Mouse (Mus musculus) left cerebral cortex, adult 9 months (tissue): ENCODE data around the gene Acy3.
"Not testable (repeated sequence)": the region's sequence is repeated elsewhere in the genome, so short reads cannot be mapped to it uniquely, and the experiment has no call there.

Experiments used
- DNase-seq, 2 experiments: peaks; one replicate each; pipeline ENCODE4 v3.0.0; 2022; ENCODE audit warnings: low spot score in 2 of 2

Acy3 gene

DNA sequence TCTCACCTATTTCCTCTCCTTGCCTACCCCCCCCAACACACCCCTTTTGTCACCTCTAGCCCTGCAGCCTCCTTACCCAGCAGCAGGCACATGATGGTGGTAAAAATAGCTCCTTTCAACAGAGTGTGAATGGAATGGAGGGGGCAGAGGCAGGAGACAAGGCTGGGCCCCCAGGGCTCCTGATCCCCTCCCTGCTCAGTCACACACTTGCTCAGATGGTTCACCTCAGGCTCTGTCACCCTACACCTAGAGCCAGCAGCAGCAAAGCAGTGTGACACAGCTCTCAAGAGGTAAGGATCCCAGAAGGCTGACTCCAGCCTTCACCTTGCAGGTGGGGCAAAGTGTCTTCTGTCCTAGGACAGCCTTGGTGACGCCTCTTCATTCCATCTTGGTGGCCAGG, 16.7 kb downstream of the Acy3 start, which contains the start of gene Doc2g:
Doc2g (plus strand) TSS at position 202 of the 400 bp plus-strand sequence.
- no peak for DNase-seq

DNA sequence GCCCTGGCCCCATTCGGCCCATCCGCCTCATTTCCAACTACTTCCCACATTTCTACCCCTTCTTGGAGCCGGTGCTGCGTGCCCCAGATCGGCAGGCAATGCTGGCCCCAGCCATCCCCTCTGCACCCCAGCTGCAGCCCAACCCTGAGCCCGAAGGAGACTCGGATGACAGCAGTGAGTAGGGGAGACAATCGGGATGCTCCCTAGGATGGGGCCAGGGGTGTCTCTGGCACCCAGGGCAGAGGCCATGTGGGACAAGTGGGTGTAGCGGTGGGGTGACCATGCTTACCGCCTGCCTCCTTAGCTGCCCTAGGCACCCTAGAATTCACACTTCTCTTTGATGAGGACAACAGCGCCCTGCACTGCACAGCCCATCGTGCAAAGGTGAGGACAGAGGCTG, 17.3 kb downstream of the Acy3 start:
- DNase-seq, result no peak

DNA sequence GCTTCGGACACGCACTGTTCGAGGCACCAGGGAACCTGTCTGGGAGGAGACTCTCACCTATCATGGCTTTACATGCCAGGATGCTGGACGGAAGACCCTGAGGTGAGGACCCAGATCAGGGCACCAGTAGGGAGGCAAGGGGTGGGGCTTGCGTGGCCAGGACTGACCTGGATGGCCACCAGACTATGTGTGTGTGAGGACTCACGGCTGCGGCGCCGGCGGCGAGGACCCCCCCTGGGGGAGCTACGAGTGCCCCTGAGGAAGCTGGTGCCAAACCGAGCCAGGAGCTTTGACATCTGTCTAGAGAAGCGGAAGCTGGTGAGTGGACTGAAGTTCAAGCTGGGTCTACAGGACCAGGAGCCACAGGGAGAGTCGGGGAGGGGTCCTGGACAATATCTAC, 18.0 kb downstream of the Acy3 start:
- no peak for DNase-seq

DNA sequence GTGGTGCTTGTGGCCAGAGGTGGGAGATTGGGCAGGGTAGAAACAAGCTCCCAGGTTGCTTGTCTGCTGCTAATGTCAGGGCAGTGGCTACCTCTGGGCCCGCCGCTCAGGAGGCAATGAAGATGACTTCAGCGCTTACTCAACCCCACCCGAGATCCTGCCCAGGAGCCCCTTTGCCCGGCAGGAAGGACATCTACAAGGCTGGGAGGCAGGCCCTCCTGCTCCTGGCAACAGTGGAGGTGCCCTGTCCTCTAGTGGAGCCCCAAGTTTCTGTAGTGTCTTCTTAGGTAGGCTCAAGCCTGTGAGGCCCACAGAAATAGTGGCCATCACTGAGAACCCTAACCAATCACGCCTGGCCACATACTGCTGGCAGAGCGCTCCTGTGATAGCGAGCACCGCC, 18.7 kb downstream of the Acy3 start:
- DNase-seq, result no peak

DNA sequence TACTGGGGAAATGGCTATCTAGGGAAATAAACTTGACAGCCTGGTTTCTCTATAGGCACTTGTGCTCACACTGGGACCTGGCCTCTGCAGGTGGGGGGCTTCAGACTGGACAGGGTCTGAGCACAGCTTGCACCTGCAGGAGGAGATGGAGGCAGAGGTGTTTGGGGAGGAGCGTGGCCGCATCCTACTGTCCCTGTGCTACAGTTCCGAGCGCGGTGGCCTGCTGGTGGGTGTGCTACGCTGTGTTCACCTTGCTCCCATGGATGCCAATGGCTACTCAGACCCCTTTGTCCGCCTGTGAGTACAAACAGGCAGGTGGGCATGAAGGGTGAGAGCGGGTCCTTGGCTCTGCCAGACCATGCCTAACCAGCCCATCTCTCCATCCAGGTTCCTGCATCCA, 19.6 kb downstream of the Acy3 start:
- DNase-seq, result no peak

DNA sequence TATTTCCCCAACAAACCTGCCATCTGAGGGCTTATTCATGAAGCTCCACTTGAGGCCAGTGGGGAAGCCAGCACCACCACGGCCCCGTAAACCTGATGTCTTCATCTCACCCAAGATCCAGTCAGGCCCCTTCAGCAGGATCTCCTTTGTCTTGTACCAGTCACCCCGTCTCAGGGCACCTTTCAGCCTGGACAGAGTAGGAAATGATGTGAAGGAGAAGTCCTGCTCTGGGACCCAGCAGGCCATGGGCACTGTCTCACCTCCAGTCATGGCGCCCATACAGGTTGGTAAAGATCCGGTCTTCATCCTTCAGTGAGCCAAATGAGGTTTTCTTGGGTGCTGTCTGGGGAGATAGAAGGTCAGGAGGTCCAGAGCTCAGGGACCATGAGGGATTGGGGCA, 24.7 kb downstream of the Acy3 start:
- no peak for DNase-seq

DNA sequence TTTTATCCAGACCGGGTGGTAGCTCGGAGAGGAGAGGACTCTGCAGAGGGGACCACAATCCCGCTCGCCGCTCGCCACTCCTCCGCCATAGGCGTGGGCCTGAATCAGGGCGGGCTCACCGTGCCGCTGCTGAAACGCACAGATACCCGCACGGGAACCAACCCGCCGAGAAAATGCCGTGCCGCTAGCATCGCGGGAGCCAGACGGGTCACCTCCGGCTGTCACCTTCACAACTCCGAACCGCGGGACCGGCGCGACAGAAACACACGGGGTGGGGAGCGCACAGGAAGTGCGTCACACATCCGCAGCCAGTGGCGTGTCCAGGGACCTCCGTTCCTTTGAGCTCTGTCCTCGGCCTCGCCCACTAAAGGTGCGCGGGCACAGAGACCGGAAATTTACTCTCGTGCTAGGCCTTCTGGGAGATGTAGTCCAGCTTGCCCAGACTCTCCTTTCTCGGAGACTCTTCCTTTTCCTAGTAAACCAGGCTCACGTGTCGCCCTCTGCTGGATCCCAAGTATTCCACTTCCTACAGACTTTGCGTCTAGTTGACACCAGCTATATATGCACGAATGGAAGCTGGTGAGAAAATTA, 26.2 kb downstream of the Acy3 start, which contains the start of gene Ndufv1:
Ndufv1 (minus strand) TSS at position 375 of the 591 bp plus-strand sequence.
- DNase-seq, result peak; percentile 98 to 99

DNA sequence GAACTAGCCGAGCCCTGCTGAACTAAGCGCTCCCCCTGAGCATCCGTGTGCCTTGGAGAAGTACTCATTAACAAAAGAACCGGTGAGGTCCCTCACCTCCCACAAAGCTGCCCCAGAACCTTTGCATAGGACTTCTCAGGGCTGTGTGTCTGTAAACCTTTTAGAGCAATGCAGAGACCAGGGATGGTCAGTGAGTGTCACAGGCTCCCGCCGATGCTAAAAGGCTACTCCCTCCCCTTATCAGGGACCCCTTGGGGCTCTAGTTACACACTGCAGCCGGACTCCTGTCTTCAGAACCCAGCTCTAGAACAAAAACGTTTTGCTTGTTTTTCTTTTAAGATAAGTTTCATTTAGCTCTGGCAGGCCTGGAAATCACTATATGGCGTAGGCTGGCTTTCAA, 26.7 kb downstream of the Acy3 start:
- no peak for DNase-seq

DNA sequence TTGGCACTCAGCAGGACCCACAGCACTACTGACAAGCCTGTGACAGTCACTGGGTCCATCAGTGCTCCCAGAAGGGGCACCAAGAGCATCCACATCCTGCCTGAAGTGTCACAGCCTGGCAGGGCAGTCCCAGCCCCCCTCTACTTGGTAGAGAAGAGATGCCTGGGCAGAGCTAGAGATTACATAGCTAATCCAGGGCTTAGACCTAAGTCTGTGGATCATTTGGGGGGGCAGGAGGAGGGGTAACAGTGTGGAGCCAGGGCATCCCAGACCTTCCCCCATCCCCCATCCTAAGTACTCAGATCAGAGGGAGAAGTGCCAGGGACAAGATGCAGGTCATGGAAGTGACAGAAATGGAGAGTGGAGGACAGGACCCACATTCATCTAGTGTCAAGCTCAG, 28.4 kb downstream of the Acy3 start:
- DNase-seq, result no peak

DNA sequence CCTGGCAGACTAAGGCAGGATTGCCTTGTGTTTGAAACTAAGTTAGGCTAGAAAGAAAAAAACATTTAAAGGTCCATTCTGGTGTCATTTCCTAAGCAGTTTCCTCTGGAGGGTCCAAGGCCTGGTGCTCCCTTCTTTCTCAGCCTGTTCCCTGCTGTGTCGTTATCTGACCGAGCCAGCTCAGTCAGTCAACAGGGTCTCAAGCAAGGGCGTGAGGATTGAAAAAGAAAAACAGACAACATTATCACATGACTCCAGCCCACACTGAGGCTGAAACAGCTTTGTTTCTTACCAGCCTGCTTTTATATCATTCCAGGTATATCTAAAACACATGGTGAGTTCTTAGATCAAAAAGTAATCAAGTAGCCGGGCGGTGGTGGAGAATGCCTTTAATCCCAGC, 29.3 kb downstream of the Acy3 start:
- no peak for DNase-seq

DNA sequence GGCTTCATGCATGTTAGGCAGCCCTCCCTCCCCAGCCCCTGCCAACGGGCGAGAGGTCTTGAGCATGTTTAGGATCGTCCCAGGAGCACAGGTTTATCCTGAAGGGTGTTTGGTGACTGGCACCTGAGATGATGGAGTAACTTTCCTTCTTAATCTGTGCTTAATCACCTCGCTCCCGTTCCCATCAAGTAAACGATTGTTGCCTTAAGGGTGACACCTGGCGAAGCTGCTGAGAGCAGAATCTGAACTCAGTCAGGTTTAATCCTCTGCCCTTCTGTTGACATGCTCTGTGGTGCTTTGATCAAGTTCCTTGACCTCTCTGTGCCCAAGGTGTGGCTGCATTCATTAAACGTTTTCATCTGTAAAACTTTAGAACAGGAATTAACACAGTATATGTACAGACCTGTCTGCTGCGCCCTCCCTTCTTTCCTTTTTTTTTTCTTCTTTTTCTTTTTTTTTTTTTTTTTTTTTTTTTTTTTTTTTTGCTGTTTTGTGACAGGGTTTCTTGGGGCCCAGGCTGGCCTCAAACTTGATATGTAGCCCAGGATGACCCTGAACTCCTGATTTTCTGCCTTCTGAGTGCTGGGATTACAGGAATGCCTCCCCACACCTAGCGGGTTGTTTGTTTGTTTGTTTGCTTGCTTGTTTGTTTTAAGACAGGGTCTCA, 31.7 kb downstream of the Acy3 start:
- no peak for DNase-seq

DNA sequence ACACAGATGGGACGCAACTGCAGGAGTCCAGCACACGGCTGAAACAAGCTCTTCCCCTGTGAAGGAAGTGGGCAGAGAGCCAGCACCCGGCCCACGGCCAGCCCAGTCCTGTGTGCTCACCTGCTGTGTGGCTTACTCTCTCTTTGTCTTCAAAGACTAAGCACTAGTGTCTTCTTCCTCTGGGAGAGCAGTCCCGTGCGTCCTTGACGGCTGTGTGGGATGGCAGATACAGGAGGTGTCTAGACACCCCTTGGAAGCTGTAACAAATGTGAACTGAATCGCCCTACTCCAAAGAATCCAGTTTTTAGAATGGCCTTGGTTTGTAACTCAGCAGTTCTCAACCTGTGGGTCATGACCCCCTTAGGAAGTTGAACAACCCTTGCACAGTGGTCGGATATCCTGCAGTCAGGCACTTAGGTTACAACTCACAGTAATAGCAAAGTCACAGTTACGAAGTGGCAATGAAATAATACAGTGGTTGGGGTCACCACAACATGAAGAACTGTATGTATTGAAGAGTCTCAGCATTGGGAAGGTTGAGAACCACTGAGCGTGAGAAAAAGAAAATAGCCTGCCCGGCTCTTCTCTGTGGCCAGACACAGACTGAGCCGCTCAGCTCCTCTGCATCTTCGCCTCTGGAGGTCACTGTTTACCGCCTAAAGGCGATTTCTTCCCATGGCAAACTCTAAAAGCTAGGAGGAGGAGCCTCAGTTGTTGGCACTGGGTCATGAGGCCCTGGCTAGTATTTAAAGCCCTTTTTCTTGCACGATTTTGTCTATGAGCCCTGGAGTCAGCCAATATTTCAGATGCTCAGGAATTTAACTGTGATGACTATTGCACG, 32.6 kb downstream of the Acy3 start:
- peak in 1 of 2 experiments; percentile 89 for DNase-seq

DNA sequence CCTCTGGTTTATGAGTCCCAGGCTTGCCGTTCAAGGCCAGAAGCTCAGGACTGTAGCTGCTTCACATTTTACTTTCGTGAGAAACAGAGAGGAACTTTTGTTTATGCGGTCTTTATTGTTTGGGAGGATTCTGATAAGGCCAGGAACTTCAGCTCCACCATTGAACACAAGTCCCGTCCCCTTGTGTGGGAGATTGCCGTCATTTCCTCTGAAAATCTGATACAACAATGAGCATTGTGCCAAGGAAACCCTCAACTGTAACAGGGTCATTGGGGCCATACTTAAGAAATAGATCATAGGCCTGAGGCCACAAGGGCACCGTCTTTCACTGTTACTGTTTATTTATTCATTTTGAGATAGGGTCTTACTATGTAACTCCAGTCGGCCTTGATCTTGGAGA, 36.8 kb downstream of the Acy3 start:
- no peak for DNase-seq

DNA sequence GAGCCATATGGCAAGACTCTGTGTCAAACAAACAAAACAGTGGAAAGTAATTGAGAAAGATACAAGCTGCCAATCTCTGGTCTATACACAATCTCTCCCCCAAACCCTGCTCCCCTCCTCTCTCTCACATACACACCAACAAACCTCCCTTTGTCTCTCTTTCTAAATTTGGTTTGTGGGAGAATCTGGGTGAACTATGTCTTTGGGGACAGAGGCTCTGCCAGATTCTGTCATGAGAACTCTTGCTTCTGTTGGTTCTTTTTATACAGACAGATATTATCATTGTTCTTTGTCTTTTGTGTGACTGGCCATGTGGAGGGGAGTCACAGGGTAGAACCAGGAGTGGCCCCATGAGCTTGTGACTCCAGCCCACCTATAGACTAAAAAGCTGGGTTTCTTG, 41.2 kb downstream of the Acy3 start:
- DNase-seq, result no peak

DNA sequence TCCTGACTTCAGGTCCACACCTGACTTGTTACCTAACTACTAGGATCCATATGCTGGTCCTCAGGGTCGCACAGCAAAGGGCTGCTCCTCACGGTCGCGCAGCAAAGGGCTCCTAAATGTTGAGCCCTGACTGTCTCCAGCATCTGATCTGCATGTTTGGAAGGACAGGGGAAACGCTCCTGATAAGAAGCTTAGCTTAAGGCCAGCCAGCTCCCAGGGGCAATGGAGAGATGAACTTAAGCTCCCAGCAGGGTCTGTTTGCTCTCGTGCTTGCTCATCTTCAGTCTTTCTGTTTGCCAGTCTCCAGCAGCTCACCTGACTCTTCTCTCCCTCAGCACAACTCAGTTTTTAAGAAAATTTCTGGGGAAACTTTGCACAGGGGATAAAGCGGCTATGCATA, 46.3 kb downstream of the Acy3 start:
- DNase-seq, result no peak

DNA sequence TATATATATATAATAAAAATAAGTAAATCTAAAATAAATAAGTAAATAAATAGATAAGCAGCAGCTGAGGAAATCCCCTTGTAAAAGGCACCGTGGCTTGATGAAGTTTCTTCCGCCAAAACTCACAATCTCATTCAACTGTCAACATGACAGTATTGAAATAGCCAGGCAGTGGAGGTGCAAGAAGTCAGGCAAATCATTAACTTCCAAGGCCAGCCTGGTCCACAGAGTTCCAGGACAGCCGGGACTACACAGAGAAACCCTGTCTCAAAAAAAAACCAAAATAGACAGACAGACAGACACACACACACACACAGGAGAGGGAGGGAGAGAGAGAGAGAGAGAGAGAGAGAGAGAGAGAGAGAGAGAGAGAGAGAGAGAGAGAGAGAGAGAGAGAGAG, 46.9 kb downstream of the Acy3 start:
- DNase-seq, result no peak

DNA sequence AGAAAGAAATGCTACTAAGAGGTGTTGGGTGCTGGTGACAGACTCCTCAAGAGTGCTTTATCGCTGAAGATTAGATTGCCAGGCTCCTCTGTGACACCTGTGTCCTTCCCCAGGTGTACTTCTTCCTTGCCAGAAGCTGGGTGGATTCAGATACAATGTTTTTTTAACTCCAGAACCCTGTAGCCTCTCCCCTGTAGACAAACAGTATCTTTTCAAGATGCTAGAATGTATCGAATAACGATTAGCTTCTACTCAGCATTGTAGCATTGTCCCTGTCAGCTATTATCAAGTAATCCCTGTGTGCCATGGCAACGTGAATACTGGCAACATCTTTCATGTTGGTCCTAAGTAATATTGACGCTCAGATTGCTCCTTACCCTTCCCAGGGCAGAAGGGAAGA, 47.4 kb downstream of the Acy3 start:
- DNase-seq, result no peak

DNA sequence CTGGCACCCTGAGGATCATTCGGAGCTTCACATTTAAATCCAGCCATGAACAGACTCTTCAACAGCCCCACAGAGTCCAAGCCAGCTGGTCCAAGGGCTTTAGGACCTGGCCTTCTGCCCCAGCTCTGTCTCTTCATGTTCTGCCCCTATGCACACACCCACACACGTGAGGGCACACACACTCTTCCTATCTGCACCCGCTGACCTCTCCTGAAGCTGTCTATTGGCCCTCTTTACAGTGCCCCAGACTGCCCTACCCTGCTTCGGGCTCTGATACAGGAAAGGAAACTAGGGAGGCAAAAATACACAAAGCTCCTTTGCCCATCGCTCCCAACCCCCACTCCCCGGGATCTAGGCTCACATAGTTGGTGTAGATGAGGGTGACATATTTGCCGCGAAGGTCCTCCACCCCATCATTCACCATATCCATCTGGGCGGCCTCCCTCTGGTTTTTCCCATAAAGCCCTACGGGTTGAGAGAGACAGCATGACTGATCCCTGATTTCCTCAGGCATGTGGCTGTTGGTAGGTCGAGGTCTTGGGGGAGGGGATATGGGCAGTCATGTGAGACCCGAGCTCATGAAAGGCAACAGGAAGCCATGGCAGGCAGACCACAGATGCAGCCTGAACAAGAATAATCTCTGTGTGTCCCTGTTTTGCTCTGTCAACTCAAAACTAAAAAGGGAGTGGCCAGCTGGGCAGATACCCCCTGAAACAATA, 50.1 kb downstream of the Acy3 start:
- no peak for DNase-seq

DNA sequence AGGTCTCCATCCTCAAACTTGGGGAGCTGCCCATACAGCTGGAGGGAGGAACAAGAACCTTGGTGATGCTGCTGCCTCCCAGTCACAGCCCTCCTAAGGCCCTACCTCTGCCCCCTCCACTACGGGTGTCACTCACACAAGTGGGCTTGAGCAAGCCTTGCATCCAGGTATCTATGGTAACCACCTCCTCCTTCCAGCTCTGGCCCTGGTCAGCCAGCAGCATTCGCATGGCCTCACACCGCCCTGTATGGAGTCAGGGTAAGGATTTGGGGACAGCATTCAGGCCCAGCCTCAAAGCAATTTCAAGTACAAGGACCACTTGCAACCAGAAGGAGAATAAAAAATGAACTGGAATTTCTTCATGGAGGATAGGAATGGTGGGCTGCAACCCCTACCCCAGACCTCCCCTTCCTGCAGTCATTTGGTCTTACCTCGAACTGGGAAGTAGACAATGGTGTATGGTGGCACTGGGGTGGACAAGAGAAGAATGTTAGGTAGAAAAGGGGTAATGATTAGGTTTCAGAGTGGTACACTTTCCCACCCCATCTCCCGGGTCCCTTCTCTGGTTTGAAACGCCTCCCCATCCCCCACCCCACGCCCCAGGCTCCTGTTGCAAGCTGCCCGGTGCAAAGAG, 50.9 kb downstream of the Acy3 start:
- DNase-seq, result not testable (repeated sequence)

DNA sequence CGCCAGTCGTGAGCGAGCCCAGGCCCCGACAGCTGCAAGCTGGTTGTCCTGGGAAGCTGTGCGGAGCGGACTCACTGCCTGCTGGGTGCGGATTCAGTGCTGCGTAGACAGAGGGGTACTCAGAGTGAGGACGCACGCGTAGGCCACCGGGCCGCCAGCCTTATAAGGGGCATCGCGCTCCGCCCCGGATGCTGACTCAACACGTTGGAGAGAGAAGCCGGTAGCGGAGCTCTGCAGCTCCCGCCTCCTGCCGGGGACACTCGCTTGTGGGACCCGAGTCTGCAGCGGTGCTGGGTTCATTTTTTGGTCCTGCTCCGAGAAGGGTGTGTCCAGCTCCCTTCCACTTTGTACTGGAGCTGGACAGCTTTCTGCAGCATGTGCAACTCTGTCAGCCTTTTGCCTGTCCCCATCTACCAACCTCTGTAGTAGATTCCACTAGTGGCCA, 51.4 kb downstream of the Acy3 start, which contains the start of gene Gstp1:
Gstp1 (minus strand) TSS at position 198 of the 445 bp plus-strand sequence.
- DNase-seq, result peak; percentile 75 to 92
